Mouse (Mus musculus) hindbrain, embryonic 14.5 days (tissue): Measurements from ENCODE around the gene Slc7a5. TPM values are rescaled to one million over a fixed set of nuclear protein-coding genes. Genes with fewer than 3 reads are reported as not detected.

Source experiments
- ATAC-seq: fragments of 200-750 bp; cut with Nextera tagmentation; 2 replicates; pipeline ENCODE4 v1.8.0; 2017; ENCODE audit warnings: moderate number of reproducible peaks, mild to moderate bottlenecking, moderate TSS enrichment, moderate library complexity; ENCODE audit not compliant: low FRiP score
- DNase-seq: peaks from one replicate; pipeline ENCODE4 v3.0.0-alpha.2; 2015; ENCODE audit warnings: low spot score
- H3K27ac ChIP-seq: fragments of 300-500 bp; sonication (generic); 2 replicates; pipeline ENCODE4 v1.5.1; 2014; ENCODE audit warnings: mild to moderate bottlenecking, moderate library complexity
- H3K27me3 ChIP-seq: fragments of 300-500 bp; sonication (generic); 2 replicates; pipeline ENCODE4 v1.6.1; 2014; ENCODE audit warnings: mild to moderate bottlenecking, low read length, mixed read lengths; ENCODE audit not compliant: control insufficient read depth, insufficient read depth
- H3K36me3 ChIP-seq: fragments of 300-500 bp; sonication (generic); replicated peaks from 2 replicates; pipeline ENCODE4 v1.6.1; 2014; ENCODE audit not compliant: control insufficient read depth, insufficient read depth
- H3K4me1 ChIP-seq: fragments of 300-500 bp; sonication (generic); replicated peaks from 2 replicates; pipeline ENCODE4 v1.6.1; 2014; ENCODE audit warnings: antibody characterized with exemption, low read length, mixed read lengths; ENCODE audit not compliant: control insufficient read depth, insufficient read depth
- H3K4me2 ChIP-seq: fragments of 300-500 bp; sonication (generic); replicated peaks from 2 replicates; pipeline ENCODE4 v1.6.1; 2014; ENCODE audit warnings: mild to moderate bottlenecking, moderate library complexity
- H3K4me3 ChIP-seq: fragments of 300-500 bp; sonication (generic); replicated peaks from 2 replicates; pipeline ENCODE4 v1.5.1; 2014; ENCODE audit warnings: mild to moderate bottlenecking, low read length
- H3K9ac ChIP-seq: fragments of 300-500 bp; sonication (generic); 2 replicates; pipeline ENCODE4 v1.6.1; 2014
- H3K9me3 ChIP-seq: fragments of 300-500 bp; sonication (generic); 2 replicates; pipeline ENCODE4 v1.6.1; 2016; ENCODE audit warnings: low read length; ENCODE audit not compliant: control insufficient read depth
- WGBS: fragments of 180-500 bp; shearing (Covaris S2); extraction: QIAGEN DNeasy Blood & Tissue Kit; methylation state at CpG from one replicate; pipeline ENCODE4 v1.1.7; 2014; 5-methylcytosine and 5-hydroxymethylcytosine counted together
- polyA plus RNA-seq: library from polyadenylated mRNA; unstranded; fragments of >200 nt; fragmentation: Nextera tagmentation; extraction: Ambion mirVana; gene quantifications from 2 replicates; pipeline ENCODE4 v1.2.1, GENCODE M21; 2014

Slc7a5 gene
- polyA plus RNA-seq, 1 experiment from 2014 or later = 57.3 TPM

GRCm38 (mm10) chr8:121930047-121930446 is 22.6 kb upstream of the Slc7a5 start:
- Histone ChIP-seq H3K9me3 (no peaks in the 10 kb centered on the region), H3K4me2 (no peak overlapping the region), H3K9ac (no peak overlapping the region), H3K36me3 (no peaks in the 10 kb centered on the region), H3K4me3 (no peak overlapping the region), H3K27ac (no peak overlapping the region), H3K27me3 (no peaks in the 10 kb centered on the region), H3K4me1 (peaks cover 6% of the 10 kb centered on the region)
- DNase-seq (no peak), ATAC-seq (no peak)
- 88% methylated on average over 4 of the region's 4 CpGs for WGBS

- Histone ChIP-seq H3K9me3 (no peaks in the 10 kb centered on the region), H3K4me2 (no peak overlapping the region), H3K27me3 (no peaks in the 10 kb centered on the region), H3K36me3 (no peaks in the 10 kb centered on the region), H3K27ac (no peak overlapping the region), H3K4me3 (no peak overlapping the region), H3K4me1 (no peaks in the 10 kb centered on the region), H3K9ac (no peak overlapping the region)
- DNase-seq = peak; percentile 62
- 46% methylated on average over 8 of the region's 8 CpGs for WGBS
- no peak for ATAC-seq
These were observed 19.8 kb upstream of the Slc7a5 start for GRCm38 (mm10) chr8:121927316-121927715.

- no peaks in the 10 kb centered on the region for H3K27me3 ChIP-seq
- H3K27ac ChIP-seq = no peak overlapping the region
- no peak overlapping the region for H3K9ac ChIP-seq
- DNase-seq (no peak), ATAC-seq (no peak)
- no peak overlapping the region for H3K4me2 ChIP-seq
- H3K9me3 ChIP-seq = no peaks in the 10 kb centered on the region
- WGBS = 70% methylated on average over 8 of the region's 8 CpGs
- no peaks in the 10 kb centered on the region for H3K36me3 ChIP-seq
- H3K4me1 ChIP-seq = no peaks in the 10 kb centered on the region
- no peak overlapping the region for H3K4me3 ChIP-seq
These were observed 18.8 kb upstream of the Slc7a5 start for GRCm38 (mm10) chr8:121926266-121926665.

- Histone ChIP-seq H3K36me3 (no peaks in the 10 kb centered on the region), H3K9me3 (no peaks in the 10 kb centered on the region), H3K4me2 (no peak overlapping the region), H3K27ac (no peak overlapping the region), H3K4me3 (no peak overlapping the region), H3K9ac (no peak overlapping the region), H3K4me1 (no peaks in the 10 kb centered on the region), H3K27me3 (no peaks in the 10 kb centered on the region)
- WGBS = 26% methylated on average over 10 of the region's 10 CpGs
- no peak for ATAC-seq
- DNase-seq = peak; percentile 90
These were observed 18.1 kb upstream of the Slc7a5 start for GRCm38 (mm10) chr8:121925624-121926023.

- ATAC-seq = no peak
- Histone ChIP-seq H3K36me3 (no peaks in the 10 kb centered on the region), H3K4me3 (no peak overlapping the region), H3K9ac (no peak overlapping the region), H3K4me1 (no peaks in the 10 kb centered on the region), H3K9me3 (no peaks in the 10 kb centered on the region), H3K27me3 (no peaks in the 10 kb centered on the region), H3K4me2 (no peak overlapping the region), H3K27ac (no peak overlapping the region)
- no peak for DNase-seq
- WGBS = 87% methylated on average over 5 of the region's 5 CpGs
These were observed 17.2 kb upstream of the Slc7a5 start for GRCm38 (mm10) chr8:121924681-121925080.

- no peaks in the 10 kb centered on the region for H3K27me3 ChIP-seq
- DNase-seq = no peak
- H3K4me1 ChIP-seq = no peaks in the 10 kb centered on the region; the same call in 1 of the 2 replicates
- no peak overlapping the region for H3K9ac ChIP-seq
- 72% methylated on average over 8 of the region's 8 CpGs for WGBS
- H3K9me3 ChIP-seq = no peaks in the 10 kb centered on the region
- no peak overlapping the region for H3K4me3 ChIP-seq
- H3K27ac ChIP-seq = peak overlapping the region; percentile 62; the same call in 1 of the 2 replicates
- no peak overlapping the region for H3K4me2 ChIP-seq
- H3K36me3 ChIP-seq = no peaks in the 10 kb centered on the region
- no peak for ATAC-seq
These were observed 14.6 kb upstream of the Slc7a5 start for GRCm38 (mm10) chr8:121922101-121922500.

- no peaks in the 10 kb centered on the region; the same call in 1 of the 2 replicates for H3K4me1 ChIP-seq
- H3K27me3 ChIP-seq = no peaks in the 10 kb centered on the region
- WGBS = 78% methylated on average over 8 of the region's 8 CpGs
- DNase-seq (no peak), ATAC-seq (no peak)
- no peaks in the 10 kb centered on the region for H3K9me3 ChIP-seq
- H3K36me3 ChIP-seq = no peaks in the 10 kb centered on the region
- no peak overlapping the region for H3K9ac ChIP-seq
- peak overlapping the region; percentile 62 for H3K27ac ChIP-seq
- no peak overlapping the region for H3K4me2 ChIP-seq
- no peak overlapping the region for H3K4me3 ChIP-seq
These were observed 14.1 kb upstream of the Slc7a5 start for GRCm38 (mm10) chr8:121921582-121921981.

- DNase-seq (no peak), ATAC-seq (no peak)
- Histone ChIP-seq H3K27ac (no peak overlapping the region), H3K36me3 (no peaks in the 10 kb centered on the region), H3K4me2 (no peak overlapping the region), H3K27me3 (no peaks in the 10 kb centered on the region), H3K4me1 (no peaks in the 10 kb centered on the region; the same call in 1 of the 2 replicates), H3K9ac (no peak overlapping the region), H3K4me3 (no peak overlapping the region), H3K9me3 (no peaks in the 10 kb centered on the region)
- 38% methylated on average over 3 of the region's 3 CpGs for WGBS
These were observed 12.2 kb upstream of the Slc7a5 start for GRCm38 (mm10) chr8:121919731-121920130.

GRCm38 (mm10) chr8:121919158-121919557 is 11.7 kb upstream of the Slc7a5 start:
- WGBS = 74% methylated on average over 4 of the region's 4 CpGs
- Histone ChIP-seq H3K36me3 (no peaks in the 10 kb centered on the region), H3K4me2 (no peak overlapping the region), H3K27me3 (no peaks in the 10 kb centered on the region), H3K9me3 (no peaks in the 10 kb centered on the region), H3K4me3 (no peak overlapping the region), H3K4me1 (no peaks in the 10 kb centered on the region; the same call in 1 of the 2 replicates), H3K9ac (no peak overlapping the region), H3K27ac (no peak overlapping the region)
- DNase-seq = no peak
- no peak for ATAC-seq

GRCm38 (mm10) chr8:121913378-121913777 is 5.9 kb upstream of the Slc7a5 start:
- no peak for DNase-seq
- H3K4me3 ChIP-seq = no peak overlapping the region
- no peaks in the 10 kb centered on the region; the same call in 1 of the 2 replicates for H3K27me3 ChIP-seq
- H3K4me2 ChIP-seq = no peak overlapping the region
- H3K4me1 ChIP-seq = no peaks in the 10 kb centered on the region; the same call in 1 of the 2 replicates
- no peaks in the 10 kb centered on the region for H3K36me3 ChIP-seq
- H3K9me3 ChIP-seq = no peaks in the 10 kb centered on the region
- no peak overlapping the region for H3K27ac ChIP-seq
- ATAC-seq = no peak
- WGBS = 82% methylated on average over 8 of the region's 8 CpGs
- H3K9ac ChIP-seq = no peak overlapping the region
